Mouse (Mus musculus) hindbrain, embryonic 13.5 days (tissue): ENCODE results near the gene Ybx3. TPM values are rescaled to one million over a fixed set of nuclear protein-coding genes. Genes with fewer than 3 reads are reported as not detected.

Source experiments
- ATAC-seq: fragments of 200-750 bp; cut with Nextera tagmentation; 2 replicates; pipeline ENCODE4 v1.8.0; 2017; ENCODE audit warnings: moderate TSS enrichment; ENCODE audit not compliant: low FRiP score
- H3K27ac ChIP-seq: fragments of 300-500 bp; sonication (generic); 2 replicates; pipeline ENCODE4 v1.5.1; 2015; ENCODE audit warnings: inconsistent platforms, mild to moderate bottlenecking, moderate library complexity
- H3K27me3 ChIP-seq: fragments of 300-500 bp; sonication (generic); 2 replicates; pipeline ENCODE4 v1.6.1; 2015; ENCODE audit warnings: mild to moderate bottlenecking, inconsistent platforms
- H3K36me3 ChIP-seq: fragments of 300-500 bp; sonication (generic); 2 replicates; pipeline ENCODE4 v1.6.1; 2015; ENCODE audit warnings: mild to moderate bottlenecking, inconsistent platforms
- H3K4me1 ChIP-seq: fragments of 300-500 bp; sonication (generic); replicated peaks from 2 replicates; pipeline ENCODE4 v1.6.1; 2015; ENCODE audit warnings: inconsistent platforms
- H3K4me2 ChIP-seq: fragments of 300-500 bp; sonication (generic); 2 replicates; pipeline ENCODE4 v1.6.1; 2015; ENCODE audit warnings: inconsistent platforms, mild to moderate bottlenecking, moderate library complexity
- H3K4me3 ChIP-seq: fragments of 300-500 bp; sonication (generic); 2 replicates; pipeline ENCODE4 v1.5.1; 2015; ENCODE audit warnings: mild to moderate bottlenecking, inconsistent platforms
- H3K9ac ChIP-seq: fragments of 300-500 bp; sonication (generic); 2 replicates; pipeline ENCODE4 v1.6.1; 2015; ENCODE audit warnings: mild to moderate bottlenecking, inconsistent platforms
- H3K9me3 ChIP-seq: fragments of 300-500 bp; sonication (generic); 2 replicates; pipeline ENCODE4 v1.6.1; 2016; ENCODE audit warnings: inconsistent platforms
- WGBS: fragments of 180-500 bp; shearing (Covaris S2); methylation state at CpG from one replicate; pipeline ENCODE4 v1.1.7; 2015; 5-methylcytosine and 5-hydroxymethylcytosine counted together
- polyA plus RNA-seq: library from polyadenylated mRNA; unstranded; fragments of >200 nt; fragmentation: Nextera tagmentation; extraction: Ambion mirVana; gene quantifications from 2 replicates; pipeline ENCODE4 v1.2.1, GENCODE M21; 2015

The Ybx3 gene
- 23.0 and 26.6 TPM in 2 replicates for polyA plus RNA-seq

DNA sequence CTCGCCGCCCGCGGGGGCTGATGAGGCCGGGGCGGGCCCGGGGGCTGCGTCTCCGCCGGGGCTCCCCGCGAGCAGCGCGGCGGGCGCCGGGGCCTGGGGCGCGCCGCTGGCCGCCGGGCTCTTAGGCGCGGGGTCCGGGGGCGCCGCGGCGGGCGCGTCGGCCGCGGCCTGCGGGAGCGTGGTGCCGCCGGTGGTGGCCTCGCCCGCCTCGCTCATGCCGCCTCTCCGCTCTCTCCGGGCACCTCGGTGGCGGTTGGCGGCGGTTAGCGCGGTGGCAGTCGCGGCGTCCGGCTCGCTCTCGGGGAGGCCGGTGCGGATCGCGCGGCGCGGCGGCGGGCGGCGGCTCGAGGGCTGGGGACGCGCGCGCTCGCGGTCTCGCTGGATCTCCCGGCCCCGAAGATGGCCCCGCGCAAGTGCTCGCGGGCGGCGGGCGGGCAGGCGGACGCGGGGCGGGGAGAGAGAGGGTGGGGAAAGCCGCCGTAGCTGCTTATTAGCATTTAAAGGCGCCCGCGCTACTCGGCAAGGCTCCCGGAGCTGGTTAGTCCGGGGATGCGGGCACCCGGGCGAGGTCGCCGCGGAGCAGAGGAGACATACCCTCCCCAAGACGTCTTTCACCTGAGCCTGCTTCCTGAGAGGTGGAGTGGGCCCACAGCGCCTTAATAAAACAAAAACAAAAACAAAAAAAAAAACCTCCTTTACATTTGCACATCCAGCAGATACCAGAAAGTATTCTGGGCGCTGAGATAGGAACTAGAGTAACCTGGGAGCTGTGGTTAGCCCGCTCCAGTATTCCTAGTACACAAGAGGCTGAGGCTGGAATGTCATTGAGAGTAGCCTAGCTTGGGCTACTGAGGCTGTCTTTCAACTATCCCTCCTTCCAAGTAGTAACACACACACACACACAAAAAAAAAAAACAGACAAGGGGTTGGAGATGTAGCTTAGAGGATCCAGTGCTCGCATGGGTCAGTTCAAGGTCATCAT is at the start of gene Ybx3:
Gene Ybx3, minus strand, starts transcription at position 437 of the 982 bp plus-strand sequence.
- H3K4me1 ChIP-seq: peaks cover 21% of the 10 kb centered on the region
- H3K4me2 ChIP-seq: peak within 1 kb of the TSS; percentile 93
- H3K36me3 ChIP-seq: no peaks in the 10 kb centered on the region
- peaks cover 8% of the 10 kb centered on the region; the same call in 1 of the 2 replicates for H3K27me3 ChIP-seq
- peak within 1 kb of the TSS; percentile 90 for H3K4me3 ChIP-seq
- peak within 1 kb of the TSS; percentile 84 for H3K27ac ChIP-seq
- under 1% methylated on average over 78 of the region's 107 CpGs for WGBS
- peak; percentile 96 for ATAC-seq
- no peaks in the 10 kb centered on the region for H3K9me3 ChIP-seq
- peak within 1 kb of the TSS; percentile 85 for H3K9ac ChIP-seq

DNA sequence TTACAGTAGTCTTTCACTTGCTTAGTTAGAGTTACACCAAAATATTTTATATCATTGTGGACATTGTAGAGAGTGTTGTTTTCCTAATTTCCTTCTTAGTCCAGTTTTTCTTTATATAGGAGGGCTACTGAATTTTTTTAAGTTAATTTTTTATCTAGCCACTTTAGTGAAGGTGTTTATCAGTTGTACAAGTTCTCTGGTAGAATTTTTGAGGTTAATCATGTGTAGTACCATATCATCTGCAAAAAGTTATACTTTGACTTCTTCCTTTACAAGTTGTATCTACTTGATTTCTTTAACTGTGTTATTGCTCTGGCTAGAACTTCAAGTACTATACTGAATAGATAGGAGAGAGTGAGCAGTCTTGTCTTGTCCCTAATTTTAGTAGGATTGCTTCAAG is 48.4 kb upstream of the Ybx3 start:
- no peak overlapping the region for H3K27ac ChIP-seq
- no peak overlapping the region for H3K4me3 ChIP-seq
- no peak overlapping the region for H3K4me2 ChIP-seq
- peaks cover 9% of the 10 kb centered on the region; the same call in 1 of the 2 replicates for H3K4me1 ChIP-seq
- no peak overlapping the region for H3K9ac ChIP-seq
- no peaks in the 10 kb centered on the region for H3K36me3 ChIP-seq
- peaks cover 7% of the 10 kb centered on the region; the same call in 1 of the 2 replicates for H3K9me3 ChIP-seq
- 0 out of 2 replicates have a peak, but pooled peaks cover 5% of the 10 kb centered on the region for H3K27me3 ChIP-seq
- ATAC-seq: no peak

DNA sequence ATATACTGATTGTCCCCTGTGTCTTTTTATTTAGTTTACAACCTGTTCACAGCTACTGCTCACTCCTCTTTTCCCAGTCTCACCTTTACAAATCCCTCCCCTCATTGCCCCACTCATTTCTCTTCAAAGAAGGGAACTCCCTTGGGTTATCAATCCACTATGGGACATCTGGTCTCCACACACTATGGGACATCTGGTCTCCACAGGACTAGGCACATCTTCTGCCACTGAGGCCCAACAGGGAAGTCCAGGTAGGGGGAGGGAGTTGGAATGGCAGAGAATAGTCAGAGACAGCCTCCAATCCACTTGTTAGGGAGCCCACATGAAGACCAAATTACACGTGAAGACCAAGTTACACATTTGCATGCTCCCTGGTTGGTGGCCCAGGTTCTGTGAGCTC is 45.8 kb upstream of the Ybx3 start:
- Histone ChIP-seq H3K27ac (no peak overlapping the region), H3K4me3 (peak overlapping the region; percentile 50), H3K27me3 (0 out of 2 replicates have a peak, but pooled peaks cover 5% of the 10 kb centered on the region), H3K4me2 (peak overlapping the region; percentile 82), H3K4me1 (peaks cover 9% of the 10 kb centered on the region; the same call in 1 of the 2 replicates), H3K9ac (no peak overlapping the region), H3K9me3 (peaks cover 5% of the 10 kb centered on the region; the same call in 1 of the 2 replicates), H3K36me3 (no peaks in the 10 kb centered on the region)
- ATAC-seq: 0 out of 2 replicates have a peak, but pooled peaks have one; percentile 26
- 63% methylated on average over 1 of the region's 1 CpGs for WGBS

DNA sequence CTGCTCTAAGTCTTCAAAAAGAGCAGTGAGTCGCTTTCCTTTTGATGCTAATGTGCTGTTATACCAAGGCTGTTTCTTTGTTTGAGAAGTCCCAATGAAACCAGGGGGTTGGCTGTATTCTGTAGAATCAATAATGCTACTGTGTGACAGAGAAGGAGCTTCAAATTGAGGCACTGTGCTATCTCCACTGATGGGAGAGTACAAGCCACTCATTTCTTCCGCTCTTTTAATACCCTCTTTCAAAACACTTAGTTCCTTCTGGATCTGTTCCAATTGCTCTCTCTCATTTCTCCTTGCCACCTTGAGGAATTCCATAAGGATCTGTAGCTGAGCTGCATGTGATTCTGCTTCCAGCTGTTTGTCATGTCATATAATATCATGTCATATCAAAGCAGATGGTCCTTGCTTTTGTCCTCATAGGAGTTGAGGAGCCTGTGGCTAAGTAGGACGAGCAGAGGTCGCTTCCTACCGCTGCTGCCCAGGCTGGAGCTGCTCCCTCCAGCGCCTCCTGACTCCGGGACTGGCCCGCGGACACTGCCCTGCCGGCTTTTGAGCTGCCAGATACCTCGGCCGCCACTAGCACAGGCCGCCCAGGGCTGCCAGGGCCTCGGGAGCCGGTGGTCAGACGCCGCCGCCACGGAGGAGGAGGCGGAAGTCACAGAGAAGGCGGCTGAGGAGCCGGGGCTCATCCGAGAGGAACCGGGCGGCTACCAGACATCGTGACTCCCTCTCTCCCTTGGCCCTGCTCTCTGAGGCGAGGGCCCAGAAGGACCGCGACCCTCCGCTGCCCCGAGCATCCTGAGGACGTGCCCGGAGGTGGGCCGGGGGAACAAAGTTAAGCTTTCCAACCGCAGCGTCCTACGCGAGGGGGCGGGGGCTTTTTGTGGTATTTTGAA is 45.1 kb upstream of the Ybx3 start:
- H3K4me2 ChIP-seq: peak overlapping the region; percentile 82
- no peaks in the 10 kb centered on the region for H3K36me3 ChIP-seq
- peaks cover 9% of the 10 kb centered on the region; the same call in 1 of the 2 replicates for H3K4me1 ChIP-seq
- peak overlapping the region; percentile 50 for H3K4me3 ChIP-seq
- H3K27ac ChIP-seq: no peak overlapping the region
- H3K9me3 ChIP-seq: no peaks in the 10 kb centered on the region
- peak; percentile 86 for ATAC-seq
- H3K27me3 ChIP-seq: 0 out of 2 replicates have a peak, but pooled peaks cover 5% of the 10 kb centered on the region
- H3K9ac ChIP-seq: peak overlapping the region; percentile 81
- 8% methylated on average over 39 of the region's 39 CpGs for WGBS

DNA sequence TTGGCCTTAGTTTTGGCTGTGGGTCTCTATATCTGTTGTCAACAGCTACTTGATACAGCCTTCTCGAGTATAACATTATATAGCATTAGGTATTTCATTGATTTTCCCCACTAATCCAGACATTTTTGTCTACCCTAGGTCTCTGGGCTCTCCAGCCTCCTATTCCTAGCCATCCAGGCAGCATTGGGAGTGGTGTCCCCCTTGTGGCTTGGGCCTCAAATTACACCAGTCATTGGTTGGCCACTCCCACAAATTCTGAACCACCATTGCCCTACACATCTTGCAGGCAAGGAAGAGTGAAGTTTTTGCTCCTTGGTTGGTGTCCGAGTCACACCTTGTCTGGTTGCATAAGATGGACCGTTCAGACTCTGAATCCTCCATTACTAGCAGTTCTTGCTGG is 33.3 kb upstream of the Ybx3 start:
- H3K4me3 ChIP-seq: no peak overlapping the region
- H3K27ac ChIP-seq: no peak overlapping the region
- no peak for ATAC-seq
- H3K4me2 ChIP-seq: no peak overlapping the region
- no peaks in the 10 kb centered on the region for H3K36me3 ChIP-seq
- no peaks in the 10 kb centered on the region for H3K4me1 ChIP-seq
- WGBS: 66% methylated on average over 3 of the region's 3 CpGs
- no peaks in the 10 kb centered on the region for H3K9me3 ChIP-seq
- no peak overlapping the region for H3K9ac ChIP-seq
- no peaks in the 10 kb centered on the region for H3K27me3 ChIP-seq

DNA sequence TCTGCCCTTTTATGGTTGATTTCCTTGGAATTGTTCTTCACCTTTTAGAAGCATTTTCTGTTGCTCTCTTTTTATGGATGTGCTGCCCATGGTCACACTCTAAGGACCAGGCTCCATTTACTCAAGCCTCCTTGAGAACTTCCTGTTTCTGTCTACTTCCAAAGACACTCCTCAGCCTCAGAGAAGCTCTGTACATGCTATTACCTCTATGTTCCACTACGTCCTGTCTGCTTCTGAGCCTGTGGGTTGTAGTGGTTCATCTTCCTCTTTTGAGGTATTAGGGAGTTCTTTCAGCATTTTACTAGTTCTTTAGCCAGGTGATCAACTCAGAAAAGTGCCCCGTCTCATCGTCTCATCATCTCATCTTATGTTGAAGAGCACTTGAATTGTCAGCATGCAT is 31.3 kb upstream of the Ybx3 start:
- 92% methylated on average over 3 of the region's 3 CpGs for WGBS
- no peak for ATAC-seq
- no peak overlapping the region for H3K9ac ChIP-seq

DNA sequence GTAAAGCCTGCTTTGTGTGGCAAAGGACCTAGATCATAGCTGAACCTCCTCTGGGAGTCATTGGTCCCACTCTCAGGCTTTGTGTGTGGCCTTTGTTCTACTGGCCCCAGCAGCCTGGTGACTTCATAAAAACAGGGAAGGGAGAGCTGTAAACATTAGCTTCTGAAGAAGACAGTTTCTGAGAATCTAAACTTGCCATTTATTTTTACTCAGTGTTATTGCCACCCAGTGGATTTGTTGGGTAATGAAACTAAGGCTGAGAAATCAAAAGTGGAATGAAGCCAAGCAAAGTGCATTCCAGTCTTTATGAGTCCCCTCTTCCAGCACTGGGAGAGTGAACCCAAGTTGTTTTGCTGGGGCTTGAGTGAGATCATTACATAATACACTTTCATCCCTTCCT is 30.5 kb upstream of the Ybx3 start:
- no peak overlapping the region for H3K4me3 ChIP-seq
- ATAC-seq: no peak

More for the DNA sequence above, 31.3 kb upstream of the Ybx3 start:
- Histone ChIP-seq H3K9me3 (no peaks in the 10 kb centered on the region), H3K4me1 (no peaks in the 10 kb centered on the region), H3K27me3 (no peaks in the 10 kb centered on the region), H3K4me2 (no peak overlapping the region), H3K36me3 (no peaks in the 10 kb centered on the region), H3K27ac (no peak overlapping the region), H3K4me3 (no peak overlapping the region)

DNA sequence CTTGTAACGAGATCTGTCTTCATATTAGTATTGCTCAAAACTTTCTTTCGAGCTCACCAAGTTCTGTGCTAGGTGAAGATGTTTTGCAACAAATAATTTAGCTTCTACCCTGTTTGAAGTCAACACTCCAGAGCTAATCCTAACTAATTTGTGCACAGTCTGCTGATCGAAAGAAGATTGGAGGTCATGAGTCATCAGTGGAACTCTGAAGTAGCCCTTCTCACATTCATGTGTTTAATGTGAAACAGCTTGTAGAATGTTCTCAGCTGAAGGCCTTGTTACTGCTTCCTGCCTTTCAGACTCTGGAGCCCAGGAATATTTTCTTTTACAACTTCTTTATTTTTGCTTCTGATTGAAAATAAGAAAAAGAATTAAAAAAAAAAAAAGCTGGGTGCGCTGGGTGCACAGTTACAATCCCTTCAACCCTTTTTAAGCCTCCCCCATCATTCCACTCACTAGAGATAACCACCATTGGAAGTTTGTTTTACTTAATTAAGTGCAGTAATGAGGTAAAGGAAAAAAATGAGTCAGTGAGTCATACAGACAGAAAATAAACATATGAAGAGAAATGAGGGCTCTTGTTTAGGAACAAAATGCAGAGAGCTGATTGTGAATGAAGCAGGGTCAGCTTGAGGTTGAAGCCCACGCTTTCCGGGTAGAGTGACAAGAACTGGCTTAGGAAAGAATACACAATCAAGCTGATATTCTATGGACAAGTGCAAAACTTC is 23.0 kb upstream of the Ybx3 start:
- H3K4me1 ChIP-seq: no peaks in the 10 kb centered on the region
- WGBS: 88% methylated on average over 6 of the region's 6 CpGs
- no peaks in the 10 kb centered on the region for H3K36me3 ChIP-seq
- no peak for ATAC-seq
- H3K9ac ChIP-seq: no peak overlapping the region
- no peaks in the 10 kb centered on the region for H3K9me3 ChIP-seq
- H3K4me3 ChIP-seq: no peak overlapping the region
- H3K27me3 ChIP-seq: no peaks in the 10 kb centered on the region
- no peak overlapping the region for H3K4me2 ChIP-seq
- no peak overlapping the region for H3K27ac ChIP-seq

More for the DNA sequence above, 30.5 kb upstream of the Ybx3 start:
- Histone ChIP-seq H3K27me3 (no peaks in the 10 kb centered on the region), H3K4me2 (no peak overlapping the region), H3K27ac (no peak overlapping the region), H3K9ac (no peak overlapping the region), H3K4me1 (no peaks in the 10 kb centered on the region), H3K9me3 (no peaks in the 10 kb centered on the region), H3K36me3 (no peaks in the 10 kb centered on the region)

DNA sequence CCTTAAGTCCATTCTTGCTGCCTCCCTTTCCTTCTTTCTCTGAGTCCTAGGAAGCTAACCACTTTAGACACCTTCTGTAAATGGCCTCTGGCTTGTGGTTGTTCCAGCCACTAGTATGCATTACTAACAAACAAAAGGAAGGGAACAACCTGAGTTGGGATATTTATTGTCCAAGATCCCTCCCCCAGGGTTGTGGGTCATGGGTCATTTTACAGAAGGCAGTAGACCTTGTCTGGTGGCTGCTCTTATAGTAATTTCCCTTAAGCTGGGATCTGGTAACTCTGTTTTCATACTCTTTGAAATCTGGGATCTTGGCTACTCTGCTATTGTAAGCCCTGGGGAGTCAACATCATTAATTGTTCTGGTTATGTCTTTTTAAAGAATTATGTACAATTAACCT is 18.7 kb upstream of the Ybx3 start:
- Histone ChIP-seq H3K4me1 (no peaks in the 10 kb centered on the region), H3K9me3 (no peaks in the 10 kb centered on the region), H3K27me3 (no peaks in the 10 kb centered on the region), H3K4me2 (no peak overlapping the region), H3K9ac (no peak overlapping the region), H3K27ac (no peak overlapping the region), H3K4me3 (no peak overlapping the region), H3K36me3 (no peaks in the 10 kb centered on the region)
- no peak for ATAC-seq

DNA sequence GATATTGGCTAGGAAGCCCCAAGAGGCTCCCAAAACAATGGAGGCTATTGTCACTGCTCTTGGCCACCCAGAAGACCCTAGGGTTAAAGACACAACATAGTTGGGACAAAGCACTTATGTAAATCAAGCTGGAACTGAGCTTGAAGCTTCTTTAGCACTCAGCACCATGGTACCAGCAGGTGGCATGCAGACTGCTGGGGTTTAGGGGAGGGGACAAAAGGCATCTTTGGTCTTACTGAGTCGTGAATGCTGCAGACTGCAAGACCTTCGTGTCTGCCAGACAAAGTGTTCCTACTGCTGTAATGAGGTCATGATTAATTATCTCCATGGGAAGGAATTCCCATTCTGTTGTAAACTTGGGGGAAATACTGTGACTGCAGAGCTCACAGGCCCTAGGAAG is 17.6 kb upstream of the Ybx3 start:
- no peak for ATAC-seq
- H3K4me2 ChIP-seq: no peak overlapping the region
- H3K4me1 ChIP-seq: no peaks in the 10 kb centered on the region
- WGBS: 4% methylated on average over 2 of the region's 2 CpGs
- H3K36me3 ChIP-seq: no peaks in the 10 kb centered on the region
- H3K27ac ChIP-seq: no peak overlapping the region
- no peaks in the 10 kb centered on the region for H3K27me3 ChIP-seq
- H3K4me3 ChIP-seq: no peak overlapping the region
- H3K9me3 ChIP-seq: no peaks in the 10 kb centered on the region
- no peak overlapping the region for H3K9ac ChIP-seq

DNA sequence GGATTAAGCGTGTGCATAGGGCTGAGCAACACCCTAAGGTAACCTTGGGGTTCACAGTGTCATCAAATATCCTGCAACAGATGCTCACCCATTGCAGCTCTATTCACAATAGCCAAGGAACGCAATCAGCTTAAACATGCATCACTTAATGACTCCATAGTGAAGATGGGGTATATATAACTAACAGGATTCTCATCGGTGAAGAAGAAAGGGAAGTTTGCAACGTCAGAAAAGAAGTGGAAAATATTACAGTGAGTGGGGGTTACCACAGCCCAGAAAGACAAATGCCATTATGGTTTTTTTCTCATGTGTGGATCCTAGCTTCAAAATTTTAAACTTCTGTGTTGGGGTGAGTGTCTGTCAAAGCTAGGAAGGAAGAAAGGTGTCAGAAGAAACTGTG is 16.9 kb upstream of the Ybx3 start:
- Histone ChIP-seq H3K27me3 (no peaks in the 10 kb centered on the region), H3K27ac (no peak overlapping the region), H3K4me3 (no peak overlapping the region), H3K9ac (no peak overlapping the region), H3K9me3 (no peaks in the 10 kb centered on the region), H3K4me2 (no peak overlapping the region), H3K4me1 (no peaks in the 10 kb centered on the region), H3K36me3 (no peaks in the 10 kb centered on the region)
- WGBS: 87% methylated on average over 4 of the region's 4 CpGs
- no peak for ATAC-seq
